Mouse (Mus musculus) G1E-ER4 (cell line): ENCODE data around the gene Icam2. TPM values are rescaled to one million over a fixed set of nuclear protein-coding genes. Genes with fewer than 3 reads are reported as not detected.

ENCODE experiments used
- GATA1 ChIP-seq: IDR thresholded peaks from one replicate; pipeline ENCODE4 v1.8.0; 2012; ENCODE audit warnings: low read length, inconsistent platforms
- polyA plus RNA-seq: library from polyadenylated mRNA; stranded (reverse); fragments of >175 nt; gene quantifications from 2 replicates; pipeline ENCODE4 v1.2.3, GENCODE M21; 2012

Icam2 gene
- polyA plus RNA-seq, 1 experiment = 50.5 TPM

- no peak for TF ChIP-seq GATA1
Observed at GRCm38 (mm10) chr11:106398481-106398880, 10.6 kb upstream of the Icam2 start.

GRCm38 (mm10) chr11:106397656-106398055 lies 9.8 kb upstream of the Icam2 start:
- TF ChIP-seq GATA1 = no peak

DNA sequence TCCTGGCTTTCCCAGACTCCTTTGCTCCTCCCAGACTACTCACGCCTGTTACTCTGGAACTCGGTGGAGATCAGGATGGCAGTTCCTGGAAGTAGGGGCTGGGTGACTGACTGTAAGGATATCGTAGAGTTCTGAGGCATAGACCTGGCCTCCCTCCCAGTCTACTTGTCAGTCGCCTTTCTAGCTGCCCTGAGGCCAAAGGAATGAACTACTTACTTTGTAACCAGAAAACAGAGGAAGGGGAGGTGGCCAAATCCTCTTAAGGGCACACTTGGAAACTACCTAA lies 5.4 kb upstream of the Icam2 start:
- TF ChIP-seq GATA1 = no peak

- TF ChIP-seq GATA1 = no peak
Observed at GRCm38 (mm10) chr11:106392597-106393330, 4.9 kb upstream of the Icam2 start.

- no peak for TF ChIP-seq GATA1
Observed at GRCm38 (mm10) chr11:106391546-106392188, 3.8 kb upstream of the Icam2 start.

GRCm38 (mm10) chr11:106390757-106391156 lies 2.9 kb upstream of the Icam2 start:
- no peak for TF ChIP-seq GATA1

DNA sequence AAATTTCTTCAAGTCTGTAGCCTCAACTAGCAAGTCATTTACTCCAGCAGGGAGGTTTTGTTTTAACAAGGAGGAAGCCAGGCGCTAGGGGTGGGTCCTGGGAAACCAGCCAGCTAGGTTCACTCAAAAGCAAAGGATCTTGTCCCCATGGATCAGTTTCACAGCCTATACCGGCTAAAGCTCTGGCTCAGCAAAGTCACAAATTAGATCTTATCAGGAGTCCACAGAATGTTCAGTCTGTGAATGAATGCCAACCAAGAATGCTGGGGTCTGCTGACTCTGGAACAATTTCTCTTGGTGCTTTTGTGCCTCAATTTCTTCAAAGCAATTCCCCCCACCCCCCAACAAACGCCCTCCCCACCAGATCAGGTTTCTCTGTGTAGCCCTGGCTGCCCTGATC lies 1.7 kb upstream of the Icam2 start:
- no peak for TF ChIP-seq GATA1

DNA sequence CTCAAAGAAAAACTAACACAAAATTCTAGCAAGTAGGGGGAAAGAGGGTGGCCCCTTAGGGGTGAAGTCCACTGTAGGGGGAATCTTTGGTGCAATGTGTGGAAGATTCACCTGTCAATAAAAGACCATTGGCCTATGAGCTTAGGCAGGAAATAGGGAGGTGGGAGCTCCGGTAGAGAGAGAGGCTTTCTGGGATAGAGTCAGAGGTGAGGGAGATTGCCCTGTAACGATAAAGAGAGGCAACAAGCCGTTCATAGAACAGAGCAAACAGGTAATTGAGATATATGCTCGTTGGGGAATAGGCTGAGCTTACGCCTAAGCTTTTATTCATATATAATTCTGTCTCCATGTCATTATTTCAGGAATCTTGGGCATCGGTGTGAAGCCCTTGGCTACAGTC lies 855 bp downstream of the Icam2 start:
- TF ChIP-seq GATA1 = peak; percentile 49

GRCm38 (mm10) chr11:106386409-106386808 lies 1.5 kb downstream of the Icam2 start:
- no peak for TF ChIP-seq GATA1

GRCm38 (mm10) chr11:106383051-106383790 lies 4.7 kb downstream of the Icam2 start:
- no peak for TF ChIP-seq GATA1

- TF ChIP-seq GATA1 = peak; percentile 27
Observed at GRCm38 (mm10) chr11:106382424-106382823, 5.5 kb downstream of the Icam2 start.

DNA sequence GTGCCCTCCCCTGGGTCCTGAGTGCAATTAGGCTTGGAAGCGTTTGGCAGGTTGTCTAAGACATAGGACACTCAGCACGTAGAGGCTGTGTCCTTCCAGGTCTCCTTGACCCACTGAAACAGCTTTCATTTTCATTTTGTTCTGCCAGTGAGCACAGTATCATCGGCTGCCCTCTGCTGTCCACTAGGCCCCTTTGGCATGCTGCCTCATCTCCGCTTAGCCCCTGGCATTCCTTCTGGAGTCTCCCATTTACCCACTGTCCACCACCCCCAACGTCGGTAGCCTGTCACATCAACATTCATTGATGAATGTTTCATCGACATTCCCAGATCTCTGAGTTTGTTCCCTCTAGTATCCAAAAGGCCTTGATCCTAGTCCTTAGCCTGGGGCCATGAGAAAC lies 6.0 kb downstream of the Icam2 start:
- no peak for TF ChIP-seq GATA1

DNA sequence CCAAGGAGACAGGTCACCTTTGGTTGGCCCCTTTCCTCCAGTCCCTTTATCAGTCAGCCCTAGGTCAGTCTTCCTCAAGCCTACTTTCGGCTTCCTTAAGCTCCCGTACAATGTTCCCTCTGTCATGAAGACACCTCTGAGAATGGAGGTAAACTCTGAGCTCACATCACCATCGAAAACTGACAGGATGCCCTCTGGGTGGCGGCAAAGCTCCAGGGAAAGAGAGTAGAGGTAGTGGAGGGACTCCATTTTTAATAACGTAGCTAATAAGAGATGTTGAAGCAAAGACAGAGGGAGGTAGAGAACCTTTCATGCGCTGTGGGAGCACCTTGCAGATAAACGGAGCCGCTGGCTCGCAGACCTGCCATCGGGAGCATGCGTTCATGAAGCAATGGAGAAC lies 6.9 kb downstream of the Icam2 start:
- TF ChIP-seq GATA1 = no peak

GRCm38 (mm10) chr11:106374979-106375378 lies 12.9 kb downstream of the Icam2 start:
- TF ChIP-seq GATA1 = no peak

DNA sequence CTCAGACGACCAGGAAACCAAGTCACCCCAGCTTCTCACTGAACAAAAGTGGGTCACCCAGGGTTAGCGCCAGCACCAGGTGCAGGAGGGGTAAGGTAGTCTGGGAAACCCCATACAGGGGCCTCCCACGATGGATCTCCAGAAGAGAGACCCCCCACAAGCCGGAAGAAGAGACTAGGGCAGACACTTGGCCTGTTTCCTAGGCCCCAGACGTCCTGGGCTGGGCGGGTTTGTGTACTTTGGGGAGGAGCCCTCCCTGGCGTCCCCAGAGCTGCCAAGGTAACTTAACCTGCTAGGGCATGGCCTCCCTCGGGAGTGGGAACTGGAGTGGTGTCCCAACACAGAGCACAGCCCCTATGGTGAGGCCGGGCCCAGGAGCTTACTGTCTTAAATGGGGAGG lies 13.3 kb downstream of the Icam2 start:
- TF ChIP-seq GATA1 = no peak

DNA sequence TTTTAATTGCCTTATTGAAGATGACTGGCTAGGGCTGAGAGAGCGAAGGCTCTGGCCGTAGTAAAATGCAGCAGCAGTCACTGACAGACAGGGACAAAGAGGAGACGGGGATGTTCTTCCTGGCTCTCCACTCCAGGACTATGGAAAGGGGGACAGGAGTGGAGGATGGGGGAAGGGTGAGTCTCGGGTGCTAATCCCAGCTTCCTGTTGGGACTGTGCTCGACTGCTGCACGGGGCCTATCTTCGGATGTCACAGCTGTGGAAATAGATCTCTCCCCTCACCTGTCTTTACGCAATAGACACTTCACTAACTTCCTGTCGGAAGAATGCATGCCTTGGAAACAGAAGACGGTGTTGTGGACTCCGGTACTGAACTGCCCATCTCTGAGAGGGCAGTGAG lies 13.9 kb downstream of the Icam2 start:
- TF ChIP-seq GATA1 = no peak

DNA sequence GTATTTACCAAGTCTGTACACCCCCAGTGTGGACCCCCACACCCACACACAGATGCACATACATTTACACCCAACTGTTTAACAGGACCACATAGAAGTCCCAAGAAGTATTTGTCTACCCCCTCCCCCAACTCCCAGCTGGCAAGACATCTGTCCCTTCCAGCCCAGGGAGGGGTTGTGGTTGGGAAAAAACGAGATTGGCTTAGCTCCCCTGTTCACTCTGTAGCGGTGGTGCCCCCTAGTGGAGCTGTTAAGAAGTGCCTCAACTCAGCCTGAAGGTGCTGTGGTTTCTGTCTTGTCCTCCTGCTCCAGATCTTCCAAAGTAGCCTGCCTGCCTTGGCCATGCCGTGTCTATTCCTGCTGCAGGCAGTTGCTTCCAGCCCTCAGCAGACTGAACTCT lies 21.6 kb downstream of the Icam2 start:
- no peak for TF ChIP-seq GATA1
